Mouse (Mus musculus) right cerebral cortex, postnatal 25 days (tissue): ENCODE results near the gene Rpl39.

Source experiments
- DNase-seq: peaks from one replicate; pipeline ENCODE4 v3.0.0; 2022

The Rpl39 gene

GRCm38 (mm10) chrX:37063902-37064301, 21.3 kb downstream of the Rpl39 start:
- no peak for DNase-seq

GRCm38 (mm10) chrX:37048890-37049823, 36.0 kb downstream of the Rpl39 start:
- DNase-seq, result peak; percentile 5

- DNase-seq, result no peak
Observed at GRCm38 (mm10) chrX:37048066-37048889, 36.9 kb downstream of the Rpl39 start, which contains the start of gene Sowahd. Gene Sowahd, plus strand, starts transcription at chrX:37048845.

DNA sequence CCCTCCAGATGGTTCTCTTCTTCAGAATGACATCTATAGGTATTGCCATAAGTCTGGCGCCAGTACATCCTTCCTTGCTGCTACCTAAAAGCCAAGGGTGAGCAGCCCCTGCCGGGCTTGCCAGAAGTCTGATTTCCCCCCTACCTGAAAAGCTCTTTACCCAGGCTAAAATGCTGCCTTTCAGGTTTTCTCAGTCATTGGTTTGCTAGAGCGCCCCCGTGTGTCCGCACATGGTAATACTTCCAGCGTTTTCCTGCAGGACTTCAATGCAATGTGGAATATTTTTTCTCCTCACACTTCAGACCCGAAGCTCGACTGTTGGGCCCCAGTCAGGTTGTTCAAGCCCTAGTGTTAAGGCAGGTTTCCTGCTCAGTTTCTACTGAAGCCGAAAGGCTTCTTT, 42.5 kb downstream of the Rpl39 start:
- DNase-seq, result peak; percentile 43
